Mouse (Mus musculus) megakaryocyte, embryonic 14.5 days (primary cell): ENCODE data around the gene Cyp20a1. TPM values are rescaled to one million over a fixed set of nuclear protein-coding genes. Genes with fewer than 3 reads are reported as not detected.

Source experiments
- H3K27me3 ChIP-seq: replicated peaks from 2 replicates; pipeline ENCODE3; 2012; ENCODE audit warnings: inconsistent platforms
- H3K36me3 ChIP-seq: replicated peaks from 2 replicates; pipeline ENCODE3; 2012; ENCODE audit warnings: low read length, inconsistent platforms, mixed read lengths
- H3K4me1 ChIP-seq: 2 replicates; pipeline ENCODE4 v1.6.1; 2012; ENCODE audit warnings: inconsistent platforms
- H3K4me3 ChIP-seq: replicated peaks from 2 replicates; pipeline ENCODE3; 2012; ENCODE audit warnings: moderate library complexity, mild to moderate bottlenecking, inconsistent platforms
- H3K9me3 ChIP-seq: 2 replicates; pipeline ENCODE4 v1.6.1; 2012; ENCODE audit warnings: inconsistent platforms
- FLI1 ChIP-seq: IDR thresholded peaks from 2 replicates; pipeline ENCODE4 v1.6.1; 2012; ENCODE audit warnings: low read length, inconsistent platforms, mixed read lengths
- GATA1 ChIP-seq: IDR thresholded peaks from 3 replicates; pipeline ENCODE4 v1.6.1; 2012; ENCODE audit warnings: mixed read lengths, low read length, inconsistent platforms, borderline replicate concordance
- polyA plus RNA-seq: library from polyadenylated mRNA; stranded (reverse); fragments of >175 nt; gene quantifications from 2 replicates; pipeline ENCODE4 v1.2.3, GENCODE M21; 2012; ENCODE audit warnings: low replicate concordance; ENCODE audit not compliant: insufficient read depth

The Cyp20a1 gene
- polyA plus RNA-seq, 1 experiment = 6.8 TPM

DNA sequence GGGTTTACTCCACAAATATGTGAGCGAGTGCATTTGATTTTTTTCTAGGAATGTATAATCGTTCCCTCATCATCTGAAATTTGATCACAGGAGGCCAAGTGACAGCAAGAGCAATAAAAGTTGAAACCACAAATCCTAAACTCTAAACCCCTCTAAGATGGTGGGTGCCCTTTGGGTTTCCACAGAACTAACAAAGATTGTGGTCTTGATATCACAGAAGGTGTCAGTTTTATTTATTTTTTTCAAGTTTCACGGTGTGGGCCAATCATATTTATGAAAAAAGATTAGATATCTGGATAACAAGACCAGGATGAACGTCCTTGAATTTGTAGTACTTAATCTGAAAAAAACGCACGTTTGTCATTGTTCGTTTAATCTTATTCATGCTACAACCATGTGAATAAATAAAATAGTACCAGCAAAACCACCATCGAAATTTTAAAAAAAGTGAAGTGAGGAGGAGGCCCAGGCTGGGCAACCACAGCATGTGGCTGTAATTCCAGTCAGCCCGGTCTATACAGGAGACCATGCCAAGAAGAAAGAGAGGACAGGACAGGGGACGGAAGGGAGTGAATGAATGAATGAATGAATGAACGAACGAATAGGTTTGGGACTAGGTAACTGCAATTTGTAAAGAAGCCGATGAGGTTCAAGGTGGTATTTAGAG, 65.5 kb downstream of the Cyp20a1 start:
- Histone ChIP-seq H3K9me3 (no peaks in the 10 kb centered on the region), H3K36me3 (no peaks in the 10 kb centered on the region), H3K4me3 (peak overlapping the region; percentile 96)

DNA sequence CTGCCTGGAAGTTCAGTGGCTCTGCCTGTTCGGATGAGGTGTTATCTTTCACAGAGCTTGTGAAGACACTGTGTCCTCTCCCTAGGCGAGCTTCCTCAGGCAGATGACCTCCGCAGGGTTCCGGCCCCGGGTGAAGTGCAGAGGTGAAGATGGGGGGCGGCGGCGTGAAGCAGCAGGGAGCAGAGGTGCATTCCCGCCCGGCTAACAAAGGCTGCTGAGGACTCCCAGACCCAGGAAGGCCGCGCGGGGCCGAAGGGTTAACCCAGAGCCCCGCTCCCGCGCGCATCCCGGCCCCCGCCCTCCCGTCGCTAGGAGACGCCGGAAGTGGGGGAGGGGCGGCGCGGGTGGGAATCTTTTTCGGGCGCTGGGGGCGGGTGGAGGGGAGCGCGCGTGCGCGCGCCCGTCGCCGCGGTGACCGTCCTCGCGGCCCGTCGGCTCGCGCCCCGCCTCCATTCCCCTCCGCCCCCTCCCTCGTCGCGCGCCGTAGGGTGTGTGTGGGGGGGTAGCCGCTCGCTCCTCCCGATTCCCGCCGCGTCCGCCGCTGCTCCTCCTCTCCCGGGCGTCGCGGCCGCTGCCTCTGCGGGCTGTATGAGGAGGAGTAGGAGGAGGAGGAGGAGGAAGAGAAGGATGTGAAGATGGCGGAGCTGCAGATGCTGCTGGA, 66.2 kb downstream of the Cyp20a1 start, which contains the start of gene Abi2:
TSS of gene Abi2 (plus strand) at position 452 of the 661 bp plus-strand sequence.
- TF ChIP-seq GATA1 = no peak
- TF ChIP-seq FLI1 = no peak
- Histone ChIP-seq H3K9me3 (no peaks in the 10 kb centered on the region), H3K4me1 (peaks cover 28% of the 10 kb centered on the region), H3K4me3 (peak within 1 kb of the TSS; percentile 96), H3K36me3 (no peaks in the 10 kb centered on the region), H3K27me3 (no peaks in the 10 kb centered on the region)

More for the DNA sequence above, 65.5 kb downstream of the Cyp20a1 start:
- Histone ChIP-seq H3K4me1 (peaks cover 26% of the 10 kb centered on the region), H3K27me3 (no peaks in the 10 kb centered on the region)
- no peak for TF ChIP-seq GATA1

DNA sequence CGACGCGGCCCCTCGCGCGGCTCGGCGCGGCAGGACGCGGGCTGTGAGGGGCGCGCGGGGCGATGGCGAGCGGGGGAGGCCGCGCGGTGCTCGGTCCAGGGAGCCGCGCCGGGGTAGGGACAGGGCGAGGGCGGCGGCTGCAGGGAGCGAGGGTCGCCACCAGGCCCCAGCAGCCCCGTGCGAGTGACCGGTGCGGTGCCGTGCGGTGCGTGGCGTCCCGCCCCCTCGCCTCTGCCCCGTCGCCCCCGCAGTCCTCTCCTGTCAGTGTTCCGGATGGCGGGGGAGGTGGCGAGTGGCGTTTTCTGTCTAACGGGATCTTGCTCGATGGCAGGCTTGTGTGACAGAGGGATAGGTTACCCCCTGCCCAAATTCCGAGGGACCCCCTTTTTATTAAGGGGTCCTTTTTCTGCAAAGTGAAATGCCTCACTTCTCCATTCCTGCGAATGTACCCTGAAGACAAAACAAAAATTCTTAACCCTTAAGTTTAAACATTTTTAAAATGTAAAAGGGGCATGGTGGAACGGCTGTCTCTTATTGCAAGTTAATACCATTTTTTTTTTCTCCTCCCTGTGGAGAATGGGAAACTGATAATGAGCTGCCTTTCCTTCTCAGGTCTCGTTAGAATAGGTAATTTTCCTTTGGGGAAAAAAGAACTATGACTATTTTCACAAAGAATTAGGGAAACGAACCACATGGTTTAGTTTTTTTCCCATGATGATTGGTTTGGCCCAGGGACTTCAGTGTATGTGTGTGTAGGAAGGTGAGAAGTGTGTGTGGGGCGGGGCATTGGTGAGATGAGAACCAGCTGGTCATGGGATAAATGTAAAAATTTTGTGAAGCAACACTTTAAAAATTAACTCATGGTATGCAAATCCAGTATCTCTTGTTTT, 67.0 kb downstream of the Cyp20a1 start:
- no peak for TF ChIP-seq FLI1
- TF ChIP-seq GATA1 = no peak
- H3K4me1 ChIP-seq = peaks cover 33% of the 10 kb centered on the region
- H3K36me3 ChIP-seq = no peaks in the 10 kb centered on the region
- H3K9me3 ChIP-seq = no peaks in the 10 kb centered on the region
- peak overlapping the region; percentile 96 for H3K4me3 ChIP-seq
- no peaks in the 10 kb centered on the region for H3K27me3 ChIP-seq

DNA sequence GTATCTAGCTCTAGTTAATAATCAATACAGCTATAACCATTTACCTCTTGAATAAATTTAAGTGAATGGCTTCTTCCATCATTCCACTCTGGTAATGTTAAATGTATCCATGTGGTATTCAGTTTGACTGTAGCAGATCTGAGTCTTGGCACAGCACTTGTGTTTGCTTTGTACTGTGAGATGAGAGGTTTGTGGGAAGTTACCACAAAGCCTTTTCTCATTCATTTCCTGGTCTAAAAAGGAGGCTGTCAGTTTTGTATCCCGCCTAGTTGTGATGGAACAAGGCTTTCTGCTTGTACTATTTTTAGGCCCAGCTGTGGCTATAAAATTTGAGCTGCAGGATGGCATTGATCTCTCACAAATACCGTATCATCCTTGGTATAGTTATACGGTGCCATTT, 73.6 kb downstream of the Cyp20a1 start:
- peaks cover 44% of the 10 kb centered on the region for H3K4me1 ChIP-seq
- TF ChIP-seq FLI1 (no peak), GATA1 (no peak)
- no peaks in the 10 kb centered on the region for H3K9me3 ChIP-seq
- no peaks in the 10 kb centered on the region for H3K27me3 ChIP-seq
- no peaks in the 10 kb centered on the region for H3K36me3 ChIP-seq
- peak overlapping the region; percentile 62 for H3K4me3 ChIP-seq

DNA sequence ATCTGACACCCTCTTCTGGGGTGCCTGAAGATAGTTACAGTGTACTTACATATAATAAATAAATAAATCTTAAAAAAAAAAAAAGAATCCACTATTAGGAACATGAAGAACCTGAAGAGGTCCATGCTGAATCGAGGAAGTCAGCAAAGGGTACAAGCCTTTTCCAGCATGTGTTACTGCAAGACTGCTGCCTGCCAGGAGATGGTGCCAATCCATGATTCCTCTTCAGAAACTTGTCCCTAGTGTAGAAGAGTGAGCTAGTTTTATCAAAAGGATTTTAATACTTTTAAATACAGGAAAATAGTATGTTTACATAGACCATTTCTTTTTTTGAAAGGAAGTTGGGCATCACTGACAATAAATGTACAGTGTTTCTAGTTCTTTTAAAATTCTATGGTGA, 80.8 kb downstream of the Cyp20a1 start:
- TF ChIP-seq GATA1 (no peak), FLI1 (no peak)
- no peaks in the 10 kb centered on the region for H3K36me3 ChIP-seq
- H3K27me3 ChIP-seq = no peaks in the 10 kb centered on the region
- no peaks in the 10 kb centered on the region for H3K9me3 ChIP-seq
- H3K4me1 ChIP-seq = peaks cover 24% of the 10 kb centered on the region
- no peak overlapping the region for H3K4me3 ChIP-seq

DNA sequence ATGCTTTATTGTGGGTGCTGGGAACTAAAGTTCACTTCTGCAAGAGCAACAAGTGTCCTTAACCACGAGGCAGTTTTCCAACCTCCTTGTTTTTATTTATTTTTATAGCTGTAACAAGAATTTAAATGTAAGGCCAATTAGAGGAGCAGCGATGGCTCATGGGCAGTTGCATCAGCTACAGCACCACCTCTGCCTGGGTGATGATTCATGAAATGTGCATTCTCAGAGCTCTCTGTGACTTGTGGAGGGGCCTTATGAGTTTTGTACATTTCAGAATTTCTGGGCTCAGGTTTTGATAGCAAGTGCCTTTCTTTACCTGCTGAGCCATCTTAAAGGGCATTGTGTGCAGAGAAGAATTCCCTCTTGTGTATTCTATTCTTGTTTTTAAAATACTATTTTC, 85.2 kb downstream of the Cyp20a1 start:
- no peaks in the 10 kb centered on the region for H3K9me3 ChIP-seq
- no peaks in the 10 kb centered on the region for H3K27me3 ChIP-seq
- no peak overlapping the region for H3K4me3 ChIP-seq
- H3K36me3 ChIP-seq = peaks cover 2% of the 10 kb centered on the region
- TF ChIP-seq GATA1 = no peak
- no peak for TF ChIP-seq FLI1
- peaks cover 28% of the 10 kb centered on the region for H3K4me1 ChIP-seq

DNA sequence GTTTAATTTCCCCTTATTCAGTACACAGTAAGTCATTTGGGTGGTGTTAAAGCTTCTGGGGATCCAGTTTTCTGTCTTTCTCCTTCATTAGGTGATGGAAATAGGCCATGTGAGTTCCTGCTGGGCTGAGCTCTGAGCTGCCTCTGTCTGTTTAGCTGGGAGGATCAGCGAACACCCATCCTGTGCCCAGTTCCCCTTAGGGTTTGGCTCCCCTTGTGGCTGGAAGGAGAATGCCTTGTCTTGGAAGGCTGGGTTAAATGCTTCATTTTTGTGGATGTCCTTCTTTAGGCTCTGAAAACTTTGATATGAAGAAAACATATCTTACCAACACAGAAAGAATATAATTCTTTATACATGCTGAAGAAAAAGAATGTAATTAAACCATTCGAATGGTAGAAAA, 85.8 kb downstream of the Cyp20a1 start:
- Histone ChIP-seq H3K27me3 (no peaks in the 10 kb centered on the region), H3K36me3 (peaks cover 2% of the 10 kb centered on the region), H3K9me3 (no peaks in the 10 kb centered on the region), H3K4me3 (no peak overlapping the region), H3K4me1 (peaks cover 28% of the 10 kb centered on the region)
- TF ChIP-seq GATA1 (no peak), FLI1 (no peak)

DNA sequence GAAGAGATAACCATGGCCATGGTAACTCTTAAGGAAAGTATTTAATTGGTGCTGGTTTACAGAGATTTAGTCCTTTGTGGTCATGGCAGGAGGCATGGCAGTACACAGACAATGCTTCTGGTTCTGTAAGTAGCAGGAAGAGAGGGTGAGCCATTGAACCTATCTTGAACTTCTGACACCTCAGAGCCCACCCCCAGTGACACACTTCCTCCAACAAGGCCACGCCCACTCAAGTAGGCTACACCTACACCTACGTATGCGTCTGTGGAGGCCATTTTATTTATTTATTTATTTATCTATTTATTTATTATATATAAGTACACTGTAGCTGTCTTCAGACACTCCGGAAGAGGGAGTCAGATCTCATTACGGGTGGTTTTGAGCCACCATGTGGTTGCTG, 88.4 kb downstream of the Cyp20a1 start:
- Histone ChIP-seq H3K27me3 (no peaks in the 10 kb centered on the region), H3K4me3 (no peak overlapping the region), H3K9me3 (no peaks in the 10 kb centered on the region), H3K4me1 (peaks cover 30% of the 10 kb centered on the region), H3K36me3 (peaks cover 15% of the 10 kb centered on the region)
- TF ChIP-seq GATA1 = no peak
- no peak for TF ChIP-seq FLI1

DNA sequence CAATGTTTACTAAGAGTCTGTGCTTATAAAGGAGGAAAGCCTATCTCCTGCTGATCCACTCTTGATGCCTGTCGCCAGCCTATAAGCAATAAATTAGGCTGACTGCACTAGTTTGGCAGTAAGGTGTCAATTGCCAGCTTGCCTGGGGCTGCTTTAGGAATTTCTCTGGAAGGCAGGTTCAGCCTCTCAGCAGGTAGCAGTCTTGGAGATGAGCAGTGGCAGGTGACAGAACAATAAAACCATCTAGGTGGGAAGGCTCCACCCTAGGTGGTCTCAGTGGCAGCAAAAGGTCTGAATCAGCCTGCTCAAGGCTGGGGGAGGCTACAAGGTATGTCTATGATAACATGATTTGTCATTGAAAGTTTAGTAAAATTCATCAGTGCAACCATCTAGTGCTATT, 89.4 kb downstream of the Cyp20a1 start:
- Histone ChIP-seq H3K36me3 (peaks cover 23% of the 10 kb centered on the region), H3K27me3 (no peaks in the 10 kb centered on the region), H3K4me1 (peaks cover 28% of the 10 kb centered on the region), H3K9me3 (no peaks in the 10 kb centered on the region), H3K4me3 (no peak overlapping the region)
- TF ChIP-seq GATA1 (no peak), FLI1 (no peak)

Other genes with a start within 250 kb of the Cyp20a1 start
- 0.69 TPM in 1 of 2 replicates, not detected in the other for gene Carf, start 245.1 kb upstream of the Cyp20a1 start, polyA plus RNA-seq
- gene Wdr12, start 244.7 kb upstream of the Cyp20a1 start, polyA plus RNA-seq = 0.83 TPM in 1 of 2 replicates, not detected in the other
- under 0.01 TPM in 1 of 2 replicates, not detected in the other for gene Nbeal1, start 162.7 kb upstream of the Cyp20a1 start, polyA plus RNA-seq
- 1.7 and 11.2 TPM in 2 replicates for gene Abi2, start 66.3 kb downstream of the Cyp20a1 start, polyA plus RNA-seq
- gene Raph1, start 223.8 kb downstream of the Cyp20a1 start, polyA plus RNA-seq = 0.58 and 4.9 TPM in 2 replicates